In the genomic region with DNA sequence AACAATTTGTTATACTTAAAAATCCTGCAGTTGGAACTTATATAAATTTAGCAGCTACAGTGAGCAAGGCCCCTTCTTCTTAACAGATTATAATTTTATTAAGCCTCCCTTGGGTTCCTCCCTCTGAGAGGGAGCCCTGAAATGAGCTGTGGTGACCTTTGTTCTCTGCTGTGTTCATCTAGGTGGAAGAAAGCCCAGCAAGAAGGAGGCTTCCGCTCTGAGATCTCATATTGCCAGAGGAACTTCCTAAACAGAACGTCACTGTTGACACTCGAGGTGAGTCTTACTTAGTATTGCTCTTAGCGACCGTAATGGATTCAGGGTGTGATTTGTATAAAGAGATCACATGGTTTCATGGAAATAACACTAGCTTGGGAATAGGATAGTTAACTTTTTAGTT, we compare ENCODE assay signal across 28 mouse cellular contexts. TPM values are rescaled to one million over a fixed set of nuclear protein-coding genes. Genes with fewer than 3 reads are reported as not detected.
"Had no signal": no experiment of that assay in that cellular context is flagged by ENCODE, and none has a peak within 500 bp of the region (broad histone marks: within the 10 kb centered on the region; RNA-seq: fewer than 3 reads in every experiment).

No protein-coding gene starts in this region.

- H3K4me3 ChIP-seq: gastrocnemius, adult 2 months; heart, embryonic 10.5 days; heart, embryonic 12.5 days; hindbrain, embryonic 10.5 days; hindbrain, embryonic 12.5 days; intestine, embryonic 15.5 days; layer of hippocampus, adult 2 months; left cerebral cortex, adult 2 months; limb, embryonic 10.5 days; limb, embryonic 12.5 days; liver, embryonic 13.5 days; liver, embryonic 15.5 days had no signal

- H3K27me3 ChIP-seq: heart, embryonic 12.5 days; hindbrain, embryonic 12.5 days; intestine, embryonic 15.5 days; limb, embryonic 12.5 days; liver, embryonic 13.5 days; liver, embryonic 15.5 days had no signal

- H3K4me1 ChIP-seq: heart, embryonic 10.5 days; heart, embryonic 12.5 days; hindbrain, embryonic 10.5 days; hindbrain, embryonic 12.5 days; intestine, embryonic 15.5 days; limb, embryonic 10.5 days; limb, embryonic 12.5 days; liver, embryonic 13.5 days; liver, embryonic 15.5 days had no signal

- H3K4me2 ChIP-seq: heart, embryonic 12.5 days; hindbrain, embryonic 12.5 days; hindbrain, embryonic 14.5 days; intestine, embryonic 15.5 days; limb, embryonic 12.5 days; liver, embryonic 11.5 days; liver, embryonic 13.5 days; liver, embryonic 15.5 days had no signal

- H3K27ac ChIP-seq: gastrocnemius, adult 2 months; heart, embryonic 10.5 days; hindbrain, embryonic 10.5 days; hindbrain, embryonic 12.5 days; hindbrain, embryonic 14.5 days; intestine, embryonic 15.5 days; layer of hippocampus, adult 2 months; left cerebral cortex, adult 2 months; limb, embryonic 10.5 days; limb, embryonic 12.5 days; liver, embryonic 13.5 days; liver, embryonic 15.5 days had no signal

- H3K9me3 ChIP-seq: heart, embryonic 10.5 days; heart, embryonic 12.5 days; hindbrain, embryonic 10.5 days; hindbrain, embryonic 12.5 days; intestine, embryonic 15.5 days; limb, embryonic 10.5 days; limb, embryonic 12.5 days; liver, embryonic 13.5 days; liver, embryonic 15.5 days had no signal

- DNase-seq: gastrocnemius, adult 2 months; gastrocnemius, postnatal 10 days; gastrocnemius, postnatal 25 days; heart, adult 18-20 months; heart, postnatal 10 days; heart, postnatal 4 days; kidney, postnatal 4 days; liver; liver, embryonic 13.5 days; liver, postnatal 0 days had no signal

- H3K9ac ChIP-seq: heart, embryonic 12.5 days; hindbrain, embryonic 12.5 days; hindbrain, embryonic 14.5 days; intestine, embryonic 15.5 days; limb, embryonic 12.5 days; liver, embryonic 13.5 days; liver, embryonic 15.5 days; liver, postnatal 0 days had no signal

- ATAC-seq: forebrain, embryonic 16.5 days; hindbrain, embryonic 16.5 days; inflammation-experienced regulatory T-cells, adult 6 months; intestine, embryonic 15.5 days; intestine, postnatal 0 days; liver, postnatal 0 days had no signal

RNA-seq across cellular contexts. Expression of a gene that starts 24.5 kb away (rescaled TPM):
- polyA plus RNA-seq: inflammation-experienced regulatory T-cells, adult 6 months; limb, embryonic 10.5 days had no signal

RNA-seq across cellular contexts. Expression of a gene that starts 30.6 kb away (rescaled TPM):
- polyA plus RNA-seq: heart, embryonic 12.5 days; heart, embryonic 14.5 days; inflammation-experienced regulatory T-cells, adult 6 months; intestine, postnatal 0 days; limb, embryonic 10.5 days; limb, embryonic 12.5 days; limb, embryonic 14.5 days; liver, embryonic 11.5 days; liver, embryonic 13.5 days; liver, embryonic 15.5 days; liver, postnatal 0 days had no signal
